Mouse (Mus musculus): ENCODE data around the gene Pmp22.

- TF ChIP-seq CTCF (IDR thresholded peaks at IDR 0.05; ENCODE audit: low read depth, low read length), result no peak
- TF ChIP-seq POLR2A (IDR thresholded peaks at IDR 0.05; ENCODE audit: insufficient read depth, low read length), result no peak
Measured at GRCm38 (mm10) chr11:63130497-63130896, 1.7 kb downstream of the Pmp22 start.
